Mouse (Mus musculus): ENCODE data around the gene Arl16. TPM values are rescaled to one million over a fixed set of nuclear protein-coding genes. Genes with fewer than 3 reads are reported as not detected.
A peak's percentile ranks its signal among the peaks of the same experiment; 100 is the strongest.

Arl16 gene
- polyA plus RNA-seq, 1 experiment from 2014 or later, result 56.4 TPM

- no peaks in the 10 kb centered on the region for H3K27me3 ChIP-seq
- peak overlapping the region; percentile 93 for H3K9ac ChIP-seq (replicated peaks)
- H3K4me2 ChIP-seq (replicated peaks), result peak overlapping the region; percentile 98
- H3K9me3 ChIP-seq, result no peaks in the 10 kb centered on the region
- peak overlapping the region; percentile 75 for H3K4me3 ChIP-seq
- 73% methylated on average over 6 of the region's 6 CpGs for WGBS
- H3K4me1 ChIP-seq, result peaks cover 17% of the 10 kb centered on the region
- no peak overlapping the region for H3K27ac ChIP-seq (replicated peaks)
- H3K36me3 ChIP-seq, result peaks cover 33% of the 10 kb centered on the region
- ATAC-seq (ENCODE audit: low FRiP score, low read depth), result no peak
Measured at GRCm38 (mm10) chr11:120458847-120459597, 8.4 kb downstream of the Arl16 start.

DNA sequence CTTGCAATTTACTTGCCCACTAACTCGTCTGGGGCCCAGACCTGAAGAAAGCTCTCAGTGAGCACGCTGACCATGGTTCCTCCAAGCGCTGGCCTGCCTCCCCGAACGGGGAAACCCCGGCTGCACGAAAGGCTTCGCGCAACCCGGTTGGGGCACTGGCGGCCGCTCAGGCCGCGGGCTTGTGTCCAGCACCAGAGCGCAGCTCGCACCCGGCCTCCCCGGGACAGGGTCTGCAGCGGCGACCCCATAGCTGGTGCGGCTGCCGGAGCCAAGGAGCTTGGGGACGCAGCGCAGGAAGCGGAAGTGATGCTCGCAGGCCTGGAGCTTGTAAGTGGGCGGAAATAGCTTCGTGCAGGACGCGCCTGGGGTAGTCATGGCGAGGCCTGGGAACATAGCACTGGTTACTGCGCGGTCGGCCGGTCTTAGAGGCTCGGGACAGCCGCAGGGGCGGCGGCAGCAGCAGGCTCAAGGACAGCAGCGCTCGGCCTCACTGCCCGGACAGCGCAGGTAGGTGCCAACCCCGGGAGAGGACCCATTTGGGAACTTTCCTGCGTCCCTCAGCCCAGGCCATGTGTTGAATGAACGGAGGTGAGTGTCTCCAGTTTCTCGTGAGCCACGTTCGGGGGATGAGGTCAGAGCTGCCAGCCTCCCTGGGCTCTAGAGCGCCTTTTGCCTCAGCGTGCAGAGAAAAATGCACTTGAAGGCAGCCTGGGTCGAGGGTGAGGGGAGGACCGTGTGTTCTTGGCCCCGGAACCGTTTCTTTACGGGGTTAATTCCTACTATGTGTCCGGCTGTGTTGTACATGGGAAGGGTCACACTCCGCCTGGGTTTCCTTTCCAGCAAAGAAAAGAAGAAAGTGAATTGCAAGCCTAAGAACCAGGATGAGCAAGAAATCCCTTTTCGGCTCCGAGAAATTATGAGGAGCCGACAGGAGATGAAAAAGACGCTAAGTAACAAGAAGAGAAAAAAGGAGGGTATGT is 9.3 kb downstream of the Arl16 start, which contains the start of the genes Oxld1 and Ccdc137:
Oxld1 (minus strand) TSS at position 297 of the 980 bp plus-strand sequence.
Ccdc137 (plus strand) TSS at position 344 of the 980 bp plus-strand sequence.
- Histone ChIP-seq H3K4me3 (peak within 1 kb of the TSS; percentile 75), H3K27me3 (no peaks in the 10 kb centered on the region), H3K9me3 (no peaks in the 10 kb centered on the region), H3K4me2 (replicated peaks) (peak within 1 kb of the TSS; percentile 98), H3K4me1 (peaks cover 17% of the 10 kb centered on the region), H3K36me3 (peaks cover 31% of the 10 kb centered on the region), H3K27ac (replicated peaks) (peak within 1 kb of the TSS; percentile 55), H3K9ac (replicated peaks) (peak within 1 kb of the TSS; percentile 93)
- WGBS, result 5% methylated on average over 62 of the region's 62 CpGs
- peak; percentile 86 for ATAC-seq (ENCODE audit: low FRiP score, low read depth)

DNA sequence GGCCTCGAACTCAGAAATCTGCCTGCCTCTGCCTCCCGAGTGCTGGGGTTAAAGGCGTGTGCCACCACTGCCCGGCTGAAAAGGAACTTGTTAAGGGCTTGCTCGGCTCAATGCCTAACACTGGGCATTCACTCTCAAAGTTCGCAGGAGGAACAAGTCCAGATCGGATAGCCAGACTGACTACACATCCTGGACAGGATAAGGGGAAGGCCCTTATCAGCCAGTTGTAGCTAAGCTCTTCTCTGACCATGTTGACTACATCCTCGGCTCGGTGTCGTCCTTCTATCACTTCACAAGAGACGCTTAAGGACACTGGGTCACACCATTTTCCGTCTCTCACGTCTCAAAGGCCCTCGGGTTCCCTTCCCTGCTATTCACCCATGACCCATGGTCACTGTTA is 10.0 kb downstream of the Arl16 start:
- peak overlapping the region; percentile 93 for H3K9ac ChIP-seq (replicated peaks)
- 35% methylated on average over 14 of the region's 14 CpGs for WGBS
- peak overlapping the region; percentile 98 for H3K4me2 ChIP-seq (replicated peaks)
- H3K4me1 ChIP-seq, result peaks cover 17% of the 10 kb centered on the region
- peak overlapping the region; percentile 75 for H3K4me3 ChIP-seq
- no peaks in the 10 kb centered on the region for H3K27me3 ChIP-seq
- ATAC-seq (ENCODE audit: low FRiP score, low read depth), result peak; percentile 30; the same call in 1 of the 2 replicates
- H3K9me3 ChIP-seq, result no peaks in the 10 kb centered on the region
- H3K27ac ChIP-seq (replicated peaks), result peak overlapping the region; percentile 55
- H3K36me3 ChIP-seq, result peaks cover 26% of the 10 kb centered on the region

GRCm38 (mm10) chr11:120455413-120455812 is 12.0 kb downstream of the Arl16 start:
- no peak for ATAC-seq (ENCODE audit: low FRiP score, low read depth)
- Histone ChIP-seq H3K36me3 (peaks cover 8% of the 10 kb centered on the region), H3K4me3 (no peak overlapping the region), H3K4me1 (peaks cover 17% of the 10 kb centered on the region), H3K9ac (replicated peaks) (no peak overlapping the region), H3K4me2 (replicated peaks) (no peak overlapping the region), H3K9me3 (no peaks in the 10 kb centered on the region), H3K27ac (replicated peaks) (no peak overlapping the region), H3K27me3 (no peaks in the 10 kb centered on the region)
- WGBS, result 94% methylated on average over 7 of the region's 7 CpGs

GRCm38 (mm10) chr11:120454965-120455364 is 12.4 kb downstream of the Arl16 start:
- Histone ChIP-seq H3K4me1 (peaks cover 17% of the 10 kb centered on the region), H3K9ac (replicated peaks) (no peak overlapping the region), H3K27me3 (no peaks in the 10 kb centered on the region), H3K9me3 (no peaks in the 10 kb centered on the region), H3K4me3 (no peak overlapping the region), H3K36me3 (peaks cover 5% of the 10 kb centered on the region), H3K27ac (replicated peaks) (no peak overlapping the region), H3K4me2 (replicated peaks) (no peak overlapping the region)
- no peak for ATAC-seq (ENCODE audit: low FRiP score, low read depth)
- 94% methylated on average over 4 of the region's 4 CpGs for WGBS

DNA sequence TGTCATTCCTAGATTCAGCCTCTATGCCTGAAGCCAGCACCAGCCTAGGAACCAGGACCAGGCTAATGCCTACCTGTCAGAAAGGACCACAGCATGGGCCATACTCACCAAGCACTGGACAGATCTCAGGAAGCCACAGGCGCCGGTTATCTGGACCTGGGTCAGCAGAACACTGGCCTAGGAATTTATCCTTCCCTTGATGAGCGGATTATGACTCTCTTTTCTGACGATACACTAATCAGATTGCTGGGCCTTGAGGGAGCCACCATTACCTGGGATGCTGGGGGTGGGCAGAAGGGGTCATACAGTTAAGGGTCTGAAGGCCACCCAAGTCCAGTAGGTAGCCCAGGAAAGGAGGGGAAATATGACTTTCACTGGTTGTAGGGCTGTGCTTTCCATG is 14.1 kb downstream of the Arl16 start, which contains the start of gene Pde6g:
Pde6g (minus strand) TSS at position 195 of the 400 bp plus-strand sequence.
- Histone ChIP-seq H3K9ac (replicated peaks) (no peak within 1 kb of the TSS), H3K27ac (replicated peaks) (no peak within 1 kb of the TSS), H3K4me3 (no peak within 1 kb of the TSS), H3K4me1 (peaks cover 7% of the 10 kb centered on the region; the same call in 1 of the 2 replicates), H3K27me3 (no peaks in the 10 kb centered on the region), H3K9me3 (no peaks in the 10 kb centered on the region), H3K4me2 (replicated peaks) (no peak within 1 kb of the TSS), H3K36me3 (no peaks in the 10 kb centered on the region)
- no peak for ATAC-seq (ENCODE audit: low FRiP score, low read depth)
- 93% methylated on average over 4 of the region's 4 CpGs for WGBS

DNA sequence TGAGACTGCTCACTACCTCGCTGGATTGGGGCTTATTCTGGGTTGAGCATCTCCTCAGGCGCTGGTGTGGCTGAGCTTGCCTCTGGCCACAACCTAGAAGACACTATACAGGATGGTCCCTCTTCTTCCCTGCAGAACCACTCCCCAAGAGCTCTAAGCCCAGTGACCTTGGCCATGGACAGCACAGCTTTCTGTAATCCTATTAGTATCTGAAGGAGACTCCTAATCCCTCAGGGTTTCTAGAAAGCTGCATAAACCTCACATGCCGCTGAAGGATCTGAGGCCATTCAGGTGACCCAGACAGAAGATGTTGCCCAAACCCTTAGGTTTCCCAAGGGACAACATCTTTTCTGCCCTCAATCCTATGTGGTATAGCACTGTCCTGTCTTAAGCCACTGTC is 15.2 kb downstream of the Arl16 start:
- peaks cover 3% of the 10 kb centered on the region; the same call in 1 of the 2 replicates for H3K4me1 ChIP-seq
- H3K4me3 ChIP-seq, result no peak overlapping the region
- no peak overlapping the region for H3K27ac ChIP-seq (replicated peaks)
- no peak for ATAC-seq (ENCODE audit: low FRiP score, low read depth)
- no peaks in the 10 kb centered on the region for H3K27me3 ChIP-seq
- peak overlapping the region; percentile 8; the same call in 1 of the 2 replicates for H3K9ac ChIP-seq (replicated peaks)
- no peaks in the 10 kb centered on the region for H3K36me3 ChIP-seq
- no peaks in the 10 kb centered on the region for H3K9me3 ChIP-seq
- 63% methylated on average over 3 of the region's 3 CpGs for WGBS
- H3K4me2 ChIP-seq (replicated peaks), result no peak overlapping the region

DNA sequence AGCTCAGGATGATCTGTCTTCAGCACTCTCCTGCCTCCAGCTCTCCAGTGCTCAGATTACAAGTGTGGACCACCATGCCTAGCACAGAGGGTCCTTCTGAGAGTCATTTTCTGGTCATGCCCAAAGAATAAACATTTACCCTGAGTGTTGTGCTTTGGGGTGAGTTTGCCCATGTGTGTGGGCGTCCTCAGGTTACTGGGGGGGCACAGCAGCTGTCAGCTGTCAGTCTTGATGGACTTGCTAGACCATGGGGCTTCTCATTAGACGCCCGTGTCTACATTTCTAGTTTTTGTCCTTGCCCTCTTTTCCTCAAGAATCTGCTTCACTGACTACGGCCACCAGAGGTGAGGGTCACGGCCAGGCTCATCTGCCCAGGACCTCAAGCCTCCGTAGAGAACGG is 20.2 kb downstream of the Arl16 start:
- WGBS, result 87% methylated on average over 7 of the region's 7 CpGs
- no peak overlapping the region for H3K4me2 ChIP-seq (replicated peaks)

GRCm38 (mm10) chr11:120445475-120445874 is 21.9 kb downstream of the Arl16 start:
- H3K27me3 ChIP-seq, result no peaks in the 10 kb centered on the region
- 90% methylated on average over 3 of the region's 3 CpGs for WGBS
- no peak overlapping the region for H3K4me3 ChIP-seq
- no peaks in the 10 kb centered on the region for H3K9me3 ChIP-seq
- H3K9ac ChIP-seq (replicated peaks), result no peak overlapping the region
- H3K36me3 ChIP-seq, result no peaks in the 10 kb centered on the region
- no peak overlapping the region for H3K4me2 ChIP-seq (replicated peaks)
- H3K4me1 ChIP-seq, result no peaks in the 10 kb centered on the region
- no peak overlapping the region for H3K27ac ChIP-seq (replicated peaks)
- ATAC-seq (ENCODE audit: low FRiP score, low read depth), result no peak

More for the DNA sequence above, 20.2 kb downstream of the Arl16 start:
- no peak for ATAC-seq (ENCODE audit: low FRiP score, low read depth)
- H3K9ac ChIP-seq (replicated peaks), result no peak overlapping the region
- H3K4me3 ChIP-seq, result no peak overlapping the region
- H3K27me3 ChIP-seq, result no peaks in the 10 kb centered on the region
- H3K27ac ChIP-seq (replicated peaks), result no peak overlapping the region
- H3K9me3 ChIP-seq, result no peaks in the 10 kb centered on the region
- no peaks in the 10 kb centered on the region for H3K4me1 ChIP-seq
- H3K36me3 ChIP-seq, result no peaks in the 10 kb centered on the region

GRCm38 (mm10) chr11:120444106-120444505 is 23.3 kb downstream of the Arl16 start:
- no peak overlapping the region for H3K4me3 ChIP-seq
- no peak for ATAC-seq (ENCODE audit: low FRiP score, low read depth)
- H3K36me3 ChIP-seq, result no peaks in the 10 kb centered on the region
- no peaks in the 10 kb centered on the region for H3K27me3 ChIP-seq
- no peak overlapping the region for H3K4me2 ChIP-seq (replicated peaks)
- H3K4me1 ChIP-seq, result no peaks in the 10 kb centered on the region
- no peaks in the 10 kb centered on the region for H3K9me3 ChIP-seq
- 67% methylated on average over 6 of the region's 6 CpGs for WGBS
- no peak overlapping the region for H3K9ac ChIP-seq (replicated peaks)
- no peak overlapping the region for H3K27ac ChIP-seq (replicated peaks)

- no peak for ATAC-seq (ENCODE audit: low FRiP score, low read depth)
- Histone ChIP-seq H3K9ac (replicated peaks) (no peak overlapping the region), H3K4me1 (no peaks in the 10 kb centered on the region), H3K4me3 (no peak overlapping the region), H3K27me3 (no peaks in the 10 kb centered on the region), H3K36me3 (no peaks in the 10 kb centered on the region), H3K4me2 (replicated peaks) (no peak overlapping the region), H3K9me3 (no peaks in the 10 kb centered on the region), H3K27ac (replicated peaks) (no peak overlapping the region)
- 83% methylated on average over 3 of the region's 3 CpGs for WGBS
Measured at GRCm38 (mm10) chr11:120442765-120443280, 24.6 kb downstream of the Arl16 start.
